Mouse (Mus musculus): Measurements from ENCODE around the gene Traip. TPM values are rescaled to one million over a fixed set of nuclear protein-coding genes. Genes with fewer than 3 reads are reported as not detected.
A peak's percentile ranks its signal among the peaks of the same experiment; 100 is the strongest.

Gene Traip
- polyA plus RNA-seq, 1 experiment from 2014 or later: 17.7 TPM

DNA sequence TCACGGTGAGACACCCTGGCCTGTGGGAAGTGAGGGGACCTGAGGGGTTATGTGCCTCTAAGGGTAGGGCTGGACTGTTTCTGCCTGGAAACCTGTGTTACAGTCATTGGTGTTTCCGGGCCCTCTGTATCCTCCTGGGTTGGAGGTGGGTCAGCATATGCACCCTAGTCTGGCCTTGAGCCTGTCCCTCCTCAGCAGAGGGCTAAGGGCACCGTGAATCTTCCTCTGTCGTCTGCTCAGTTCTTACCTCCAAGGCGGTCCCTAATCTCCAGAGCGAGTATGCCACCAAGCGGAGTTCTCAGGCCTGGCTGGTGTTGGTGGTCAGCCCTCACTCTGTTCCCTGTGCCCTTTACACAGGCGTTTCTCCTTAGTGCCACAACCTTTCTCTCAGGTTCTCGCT, 13.0 kb downstream of the Traip start:
- peaks cover 18% of the 10 kb centered on the region for H3K36me3 ChIP-seq
- no peak overlapping the region for H3K27ac ChIP-seq
- H3K9ac ChIP-seq: no peak overlapping the region
- H3K4me2 ChIP-seq (replicated peaks): no peak overlapping the region
- peak; percentile 34; the same call in 1 of the 2 replicates for ATAC-seq
- 92% methylated on average over 9 of the region's 9 CpGs for WGBS
- H3K27me3 ChIP-seq (replicated peaks): no peaks in the 10 kb centered on the region
- H3K4me3 ChIP-seq (replicated peaks): no peak overlapping the region
- no peaks in the 10 kb centered on the region for H3K4me1 ChIP-seq (replicated peaks)
- H3K9me3 ChIP-seq: no peaks in the 10 kb centered on the region

DNA sequence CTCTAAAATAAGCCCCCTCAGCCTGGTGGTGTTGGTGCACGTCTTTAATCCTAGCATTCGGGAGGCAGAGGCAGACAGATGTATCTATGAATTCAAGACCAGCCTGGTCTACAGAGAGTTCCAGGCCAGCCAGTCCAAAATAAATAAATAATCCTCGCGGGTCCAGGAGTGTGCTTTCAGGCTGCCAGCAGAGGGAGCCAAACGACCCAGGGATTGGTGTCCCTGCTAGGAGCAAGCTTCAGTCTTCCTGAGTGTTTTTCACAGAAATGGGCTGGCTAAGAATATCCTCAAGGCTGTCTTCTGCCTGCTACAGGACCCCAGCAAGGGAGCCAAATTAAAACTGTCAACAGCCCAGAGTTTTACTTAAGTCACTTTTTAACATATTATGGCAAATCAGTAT, 13.8 kb downstream of the Traip start:
- H3K9me3 ChIP-seq: no peaks in the 10 kb centered on the region
- H3K36me3 ChIP-seq: peaks cover 18% of the 10 kb centered on the region
- ATAC-seq: peak; percentile 81
- no peak overlapping the region for H3K4me2 ChIP-seq (replicated peaks)
- H3K4me3 ChIP-seq (replicated peaks): no peak overlapping the region
- H3K27ac ChIP-seq: no peak overlapping the region
- H3K9ac ChIP-seq: no peak overlapping the region
- H3K4me1 ChIP-seq (replicated peaks): no peaks in the 10 kb centered on the region
- 26% methylated on average over 5 of the region's 5 CpGs for WGBS
- H3K27me3 ChIP-seq (replicated peaks): no peaks in the 10 kb centered on the region

DNA sequence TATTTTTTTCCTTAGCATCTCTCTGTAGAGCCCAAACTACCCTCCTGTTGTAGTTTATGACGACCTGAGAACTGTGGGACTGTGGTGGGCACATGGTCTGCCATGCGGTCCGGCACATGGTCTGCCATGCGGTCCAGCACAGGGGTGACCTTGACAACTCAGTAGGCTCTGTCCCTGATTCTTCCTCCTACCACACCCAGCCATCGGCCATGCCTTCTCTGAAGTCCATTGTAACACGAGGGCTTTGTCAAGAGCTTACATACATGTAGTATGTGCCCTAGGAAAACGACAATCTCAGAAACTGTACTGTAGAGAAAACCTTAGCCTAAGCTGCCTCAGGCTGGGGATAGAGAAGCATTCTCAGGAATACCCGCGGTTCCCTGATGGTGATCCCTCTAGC, 14.7 kb downstream of the Traip start:
- 93% methylated on average over 9 of the region's 9 CpGs for WGBS
- Histone ChIP-seq H3K9me3 (no peaks in the 10 kb centered on the region), H3K27ac (no peak overlapping the region), H3K36me3 (peaks cover 15% of the 10 kb centered on the region), H3K4me3 (replicated peaks) (no peak overlapping the region), H3K4me1 (replicated peaks) (no peaks in the 10 kb centered on the region), H3K27me3 (replicated peaks) (no peaks in the 10 kb centered on the region), H3K9ac (no peak overlapping the region), H3K4me2 (replicated peaks) (no peak overlapping the region)
- ATAC-seq: no peak

DNA sequence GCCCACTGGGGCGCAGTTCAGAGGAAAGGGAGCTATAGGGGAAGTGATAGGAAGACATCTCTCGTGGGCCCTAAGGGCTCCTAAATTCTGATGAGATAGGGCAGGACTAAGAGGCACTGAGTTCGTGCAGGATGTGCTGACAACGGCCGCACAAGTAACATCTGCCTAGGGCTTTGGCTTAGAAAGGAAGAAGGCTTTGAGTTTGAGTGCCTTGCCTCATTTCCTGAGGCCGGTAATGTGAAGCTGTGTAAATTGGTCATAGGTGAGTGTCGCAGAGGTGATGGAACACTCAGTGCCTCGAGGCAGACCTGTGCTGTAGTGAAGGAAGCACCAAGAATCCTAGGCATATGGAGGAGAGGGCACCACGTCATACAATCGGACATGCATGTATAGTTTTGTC, 16.7 kb downstream of the Traip start:
- no peak overlapping the region; the same call in 1 of the 2 replicates for H3K27ac ChIP-seq
- peaks cover 13% of the 10 kb centered on the region; the same call in 1 of the 2 replicates for H3K36me3 ChIP-seq
- no peak overlapping the region for H3K4me3 ChIP-seq (replicated peaks)
- ATAC-seq: no peak
- H3K4me2 ChIP-seq (replicated peaks): no peak overlapping the region
- WGBS: 89% methylated on average over 10 of the region's 10 CpGs
- no peaks in the 10 kb centered on the region for H3K4me1 ChIP-seq (replicated peaks)
- no peaks in the 10 kb centered on the region for H3K27me3 ChIP-seq (replicated peaks)
- H3K9me3 ChIP-seq: no peaks in the 10 kb centered on the region
- H3K9ac ChIP-seq: no peak overlapping the region

DNA sequence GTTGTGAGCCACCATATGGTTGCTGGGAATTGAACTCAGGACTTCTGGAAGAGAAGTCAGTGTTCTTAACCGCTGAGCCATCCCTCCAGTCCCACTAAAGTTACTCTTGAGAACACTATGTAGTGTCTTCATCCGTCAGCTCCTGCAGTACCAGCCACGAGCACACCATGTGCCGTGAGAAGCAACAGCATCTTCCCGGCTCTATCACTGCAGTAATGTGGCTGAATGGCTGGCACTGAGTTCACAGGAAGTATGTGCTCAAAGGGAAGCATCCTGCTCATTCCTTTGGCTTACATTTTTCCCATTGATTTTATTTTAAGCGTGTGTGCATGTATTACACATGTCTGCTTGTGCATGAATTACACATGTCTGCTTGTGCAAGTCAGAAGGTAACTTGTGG, 17.5 kb downstream of the Traip start:
- Histone ChIP-seq H3K9ac (no peak overlapping the region), H3K4me2 (replicated peaks) (no peak overlapping the region), H3K4me3 (replicated peaks) (no peak overlapping the region), H3K27ac (no peak overlapping the region), H3K4me1 (replicated peaks) (no peaks in the 10 kb centered on the region), H3K27me3 (replicated peaks) (no peaks in the 10 kb centered on the region), H3K9me3 (no peaks in the 10 kb centered on the region), H3K36me3 (peaks cover 10% of the 10 kb centered on the region; the same call in 1 of the 2 replicates)
- 84% methylated on average over 6 of the region's 6 CpGs for WGBS
- ATAC-seq: no peak

DNA sequence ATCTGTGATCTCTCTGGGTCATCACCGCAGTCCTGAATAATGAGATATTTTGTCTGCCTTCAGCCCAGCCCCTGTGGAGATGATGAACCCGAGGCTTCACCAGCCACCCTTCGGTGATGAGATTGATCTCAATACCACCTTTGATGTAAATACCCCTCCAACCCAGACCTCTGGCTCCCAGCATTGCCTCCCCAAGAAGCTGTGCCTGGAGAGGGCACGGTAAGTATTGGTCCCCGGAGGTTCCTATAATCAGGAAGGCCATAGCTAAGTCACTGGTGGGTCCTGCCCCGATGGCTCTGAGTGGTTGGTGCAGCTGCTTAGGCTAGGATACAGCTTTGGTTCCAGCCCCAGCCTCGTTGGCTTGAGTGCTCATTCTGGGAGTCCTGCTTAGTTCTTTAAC, 18.6 kb downstream of the Traip start:
- H3K27ac ChIP-seq: no peak overlapping the region
- H3K36me3 ChIP-seq: peaks cover 10% of the 10 kb centered on the region; the same call in 1 of the 2 replicates
- no peak overlapping the region for H3K4me2 ChIP-seq (replicated peaks)
- no peaks in the 10 kb centered on the region for H3K9me3 ChIP-seq
- ATAC-seq: no peak
- 89% methylated on average over 7 of the region's 7 CpGs for WGBS
- no peaks in the 10 kb centered on the region for H3K27me3 ChIP-seq (replicated peaks)
- no peak overlapping the region for H3K4me3 ChIP-seq (replicated peaks)
- no peak overlapping the region for H3K9ac ChIP-seq
- H3K4me1 ChIP-seq (replicated peaks): no peaks in the 10 kb centered on the region

DNA sequence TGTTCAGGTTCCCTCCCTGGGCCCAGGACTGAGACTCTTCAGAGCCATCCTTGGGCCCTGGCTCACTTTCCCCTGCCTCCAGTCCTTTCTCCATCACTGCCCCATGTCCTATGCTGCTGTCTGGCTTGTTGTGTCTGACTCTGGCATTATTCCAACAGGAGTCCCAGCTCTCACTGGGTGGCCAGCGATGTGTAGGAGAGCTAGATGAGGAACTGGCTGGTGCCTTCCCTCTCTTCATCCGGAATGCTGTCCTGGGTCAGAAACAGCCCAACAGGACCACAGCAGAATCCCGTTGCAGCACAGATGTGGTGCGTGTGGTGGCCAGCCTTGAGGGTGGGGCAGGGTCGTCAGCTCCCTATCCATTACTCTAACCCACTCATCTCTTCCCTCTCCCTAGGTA, 20.4 kb downstream of the Traip start:
- H3K4me3 ChIP-seq (replicated peaks): no peak overlapping the region
- H3K36me3 ChIP-seq: peaks cover 7% of the 10 kb centered on the region; the same call in 1 of the 2 replicates
- H3K4me1 ChIP-seq (replicated peaks): peaks cover 7% of the 10 kb centered on the region; the same call in 1 of the 2 replicates
- H3K9me3 ChIP-seq: no peaks in the 10 kb centered on the region
- 80% methylated on average over 5 of the region's 5 CpGs for WGBS
- no peak overlapping the region for H3K27ac ChIP-seq
- no peaks in the 10 kb centered on the region for H3K27me3 ChIP-seq (replicated peaks)
- ATAC-seq: no peak
- H3K9ac ChIP-seq: no peak overlapping the region
- H3K4me2 ChIP-seq (replicated peaks): no peak overlapping the region

DNA sequence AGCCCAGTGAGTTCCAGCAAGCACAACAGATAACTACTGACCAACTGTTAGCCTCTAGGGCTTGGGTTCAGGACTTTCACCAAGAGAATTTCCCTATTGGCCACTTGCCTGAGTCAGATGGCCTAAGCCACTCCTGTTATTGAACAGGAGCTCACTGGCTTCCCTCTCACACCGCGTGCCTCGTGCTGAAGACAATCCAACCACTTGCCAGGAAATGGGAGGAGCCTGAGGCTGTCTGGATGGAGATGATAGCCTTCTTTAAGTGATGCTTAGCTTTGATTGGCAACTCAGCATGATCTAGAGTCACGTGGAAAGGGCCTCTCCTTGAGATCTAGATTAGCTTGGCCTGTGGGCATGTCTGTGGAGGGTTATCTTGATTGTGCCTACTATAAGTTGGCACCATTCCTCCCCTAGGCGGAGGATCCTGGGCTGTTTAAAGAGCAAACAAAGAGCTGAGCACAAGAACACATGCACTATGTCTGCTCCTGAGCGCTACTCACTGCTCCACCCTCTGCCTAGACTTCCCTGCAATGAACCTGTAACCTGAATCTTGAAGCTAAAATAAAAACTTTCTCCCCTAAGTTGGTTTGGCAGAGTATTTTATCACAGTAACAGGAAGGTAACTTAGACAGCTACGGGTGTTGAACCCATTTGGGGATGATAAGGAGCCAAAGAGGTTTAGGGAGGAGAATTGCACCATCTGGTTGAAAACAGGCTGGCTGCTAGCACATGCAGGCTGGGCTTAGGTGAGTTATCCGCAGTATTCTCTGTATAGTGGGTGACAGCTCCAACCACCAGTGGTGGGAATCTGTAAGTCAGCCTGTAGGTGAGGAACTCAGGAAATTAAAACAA, 22.0 kb downstream of the Traip start:
- Histone ChIP-seq H3K4me2 (replicated peaks) (no peak overlapping the region), H3K4me1 (replicated peaks) (peaks cover 7% of the 10 kb centered on the region), H3K27me3 (replicated peaks) (no peaks in the 10 kb centered on the region), H3K4me3 (replicated peaks) (no peak overlapping the region), H3K27ac (no peak overlapping the region), H3K36me3 (peaks cover 7% of the 10 kb centered on the region; the same call in 1 of the 2 replicates), H3K9ac (no peak overlapping the region), H3K9me3 (no peaks in the 10 kb centered on the region)
- ATAC-seq: peak; percentile 56; the same call in 1 of the 2 replicates
- 65% methylated on average over 8 of the region's 8 CpGs for WGBS

DNA sequence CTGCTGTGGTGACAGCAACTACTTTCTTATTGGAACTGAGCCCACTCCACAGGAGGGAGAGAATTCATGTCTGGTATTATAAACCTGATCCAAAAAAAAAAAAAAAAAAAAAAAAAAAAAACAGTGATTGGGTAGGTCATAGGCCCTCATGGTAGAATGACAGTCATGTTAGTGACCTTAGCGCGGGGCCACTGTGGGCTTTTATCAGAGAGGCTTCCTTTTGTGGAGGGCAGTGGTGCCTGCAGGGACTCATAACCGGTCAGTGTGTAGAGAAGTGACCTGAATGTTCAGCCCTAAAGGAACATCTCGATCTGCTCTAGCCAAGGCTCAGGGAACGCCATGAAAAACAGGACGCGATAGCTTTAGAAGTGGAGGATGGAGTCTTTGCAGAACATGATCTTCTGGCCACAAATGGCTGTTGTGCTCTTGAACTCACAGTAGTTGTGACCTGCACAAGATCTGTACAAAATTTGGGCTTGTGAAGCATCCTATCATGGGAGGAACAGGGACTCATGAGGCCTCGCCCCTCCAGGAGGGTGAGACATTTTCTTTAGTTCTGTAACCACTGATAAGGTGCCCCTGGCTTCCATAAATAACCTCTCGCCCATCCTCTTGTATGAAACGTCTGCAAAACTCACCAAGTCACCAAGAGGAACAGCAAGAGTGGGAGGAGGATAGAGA, 24.7 kb downstream of the Traip start:
- Histone ChIP-seq H3K27me3 (replicated peaks) (no peaks in the 10 kb centered on the region), H3K4me1 (replicated peaks) (peaks cover 7% of the 10 kb centered on the region), H3K4me3 (replicated peaks) (no peak overlapping the region), H3K9ac (no peak overlapping the region), H3K4me2 (replicated peaks) (0 out of 2 replicates have a peak overlapping the region, but pooled peaks have one; percentile 56), H3K9me3 (no peaks in the 10 kb centered on the region), H3K27ac (peak overlapping the region; percentile 73; the same call in 1 of the 2 replicates), H3K36me3 (peaks cover 7% of the 10 kb centered on the region; the same call in 1 of the 2 replicates)
- peak; percentile 46; the same call in 1 of the 2 replicates for ATAC-seq
- WGBS: 76% methylated on average over 10 of the region's 10 CpGs

DNA sequence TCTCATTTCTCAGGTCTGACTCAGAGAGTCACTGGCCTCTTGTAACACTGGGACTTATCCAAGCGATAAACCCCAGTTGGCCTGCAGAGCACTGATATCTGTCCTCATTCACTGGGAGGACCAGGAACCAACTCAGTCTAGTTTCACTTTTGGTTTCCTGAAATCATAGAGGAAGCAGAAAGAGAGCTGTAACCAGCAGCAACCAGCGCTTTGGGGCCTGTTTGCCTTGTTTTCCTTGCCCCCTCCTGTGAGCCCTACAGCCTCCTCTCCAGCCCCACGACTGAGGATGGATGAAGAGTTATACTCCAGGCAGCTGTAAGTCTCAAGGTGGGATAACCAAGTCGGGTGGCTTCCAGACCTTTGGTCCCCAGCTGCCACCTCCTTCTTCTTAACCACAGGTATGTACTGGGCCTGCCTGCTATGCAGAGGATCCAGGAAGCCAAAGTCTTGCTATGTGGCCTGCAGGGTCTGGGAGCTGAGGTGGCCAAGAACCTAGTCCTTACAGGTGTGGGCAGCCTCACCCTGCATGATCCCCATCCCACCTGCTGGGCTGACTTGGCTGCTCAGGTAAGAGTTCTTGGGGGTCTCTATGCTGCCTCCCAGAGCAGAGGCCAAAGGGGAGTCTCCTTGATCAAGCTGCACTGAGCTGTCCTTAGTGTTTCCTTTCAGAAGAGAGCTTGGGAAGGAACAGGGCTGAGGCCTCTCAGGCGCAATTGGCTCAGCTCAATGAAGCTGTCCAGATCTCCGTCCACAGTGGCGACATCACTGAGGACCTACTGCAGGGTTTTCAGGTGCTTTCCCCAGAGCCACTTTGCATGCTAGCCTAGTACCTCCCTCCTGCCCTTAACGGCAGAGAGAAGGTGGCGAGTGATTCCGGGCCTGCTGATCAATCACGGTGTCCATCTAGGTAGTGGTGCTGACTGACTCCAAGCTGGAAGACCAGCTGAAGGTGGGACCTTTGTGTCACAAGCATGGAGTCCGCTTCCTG, 25.8 kb downstream of the Traip start, which contains the start of gene Uba7:
Gene Uba7 (plus strand): TSS at position 107 of the 988 bp plus-strand sequence.
- Histone ChIP-seq H3K9ac (peak within 1 kb of the TSS; percentile 42), H3K27me3 (replicated peaks) (no peaks in the 10 kb centered on the region), H3K4me3 (replicated peaks) (peak within 1 kb of the TSS; percentile 27), H3K27ac (peak within 1 kb of the TSS; percentile 73), H3K36me3 (0 out of 2 replicates have a peak, but pooled peaks cover under 1% of the 10 kb centered on the region), H3K4me1 (replicated peaks) (peaks cover 9% of the 10 kb centered on the region), H3K9me3 (no peaks in the 10 kb centered on the region), H3K4me2 (replicated peaks) (peak within 1 kb of the TSS; percentile 56)
- peak; percentile 89 for ATAC-seq
- 62% methylated on average over 12 of the region's 12 CpGs for WGBS

DNA sequence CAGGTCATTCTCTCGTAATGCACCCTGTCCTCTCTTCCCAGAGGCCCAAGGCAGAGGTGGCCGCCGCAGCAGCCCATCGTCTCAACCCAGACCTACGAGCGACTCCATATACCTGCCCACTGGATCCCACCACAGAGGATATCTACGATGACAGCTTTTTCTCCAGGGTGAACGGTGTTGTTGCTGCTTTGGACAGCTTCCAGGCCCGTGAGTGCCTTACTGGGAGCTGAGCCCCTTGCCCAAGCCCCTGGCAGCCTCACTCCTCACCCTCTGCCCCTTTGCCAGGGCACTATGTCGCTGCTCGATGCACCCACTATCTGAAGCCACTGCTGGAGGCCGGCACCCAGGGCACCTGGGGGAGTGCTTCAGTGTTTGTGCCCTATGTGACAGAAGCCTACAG, 28.9 kb downstream of the Traip start:
- no peak overlapping the region for H3K4me2 ChIP-seq (replicated peaks)
- WGBS: 84% methylated on average over 12 of the region's 12 CpGs
- H3K36me3 ChIP-seq: no peaks in the 10 kb centered on the region
- no peak overlapping the region for H3K9ac ChIP-seq
- no peak overlapping the region for H3K27ac ChIP-seq
- H3K9me3 ChIP-seq: no peaks in the 10 kb centered on the region
- H3K4me3 ChIP-seq (replicated peaks): no peak overlapping the region
- H3K27me3 ChIP-seq (replicated peaks): no peaks in the 10 kb centered on the region
- H3K4me1 ChIP-seq (replicated peaks): peaks cover 31% of the 10 kb centered on the region
- ATAC-seq: no peak

Data from intestine, embryonic 15.5 days (tissue).